Mouse (Mus musculus) layer of hippocampus, adult 9-10 months (tissue): Measurements from ENCODE around the gene Ubac1.

Experiments used
- DNase-seq: peaks from one replicate; pipeline ENCODE4 v3.0.0; 2022; ENCODE audit warnings: low spot score

Ubac1 gene

GRCm38 (mm10) chr2:26021561-26022257 lies at the start of gene Ubac1:
TSS of gene Ubac1 (minus strand) at chr2:26021747.
- DNase-seq: peak; percentile 57

DNA sequence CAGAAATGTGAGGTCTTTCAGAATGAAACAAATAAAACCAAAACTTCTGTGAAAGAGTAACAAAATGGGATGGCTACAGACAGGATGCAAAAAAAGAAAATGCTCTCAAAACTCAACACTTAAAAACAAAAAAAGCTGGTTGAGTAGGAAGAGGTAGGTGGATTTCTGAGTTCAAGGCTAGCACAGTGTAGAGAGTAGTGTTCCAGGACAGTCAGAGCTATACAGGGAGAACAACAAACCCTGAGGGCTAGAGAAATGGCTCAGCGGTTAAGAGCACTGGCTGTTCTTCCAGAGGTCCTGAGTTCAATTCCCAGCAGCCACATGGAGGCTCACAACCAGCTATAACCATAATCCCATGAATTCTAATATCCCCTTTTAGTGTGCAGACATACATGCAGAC lies 47.0 kb upstream of the Ubac1 start:
- no peak for DNase-seq

- DNase-seq: no peak
These were observed 46.6 kb upstream of the Ubac1 start for GRCm38 (mm10) chr2:26068175-26068574.

- DNase-seq: peak; percentile 46
These were observed 45.0 kb upstream of the Ubac1 start for GRCm38 (mm10) chr2:26066527-26066926.

GRCm38 (mm10) chr2:26062742-26063427 lies 41.3 kb upstream of the Ubac1 start:
- DNase-seq: no peak

GRCm38 (mm10) chr2:26062241-26062640 lies 40.7 kb upstream of the Ubac1 start:
- DNase-seq: no peak

- no peak for DNase-seq
These were observed 39.6 kb upstream of the Ubac1 start for GRCm38 (mm10) chr2:26061018-26061666.

GRCm38 (mm10) chr2:26057053-26057452 lies 35.5 kb upstream of the Ubac1 start:
- no peak for DNase-seq

- DNase-seq: no peak
These were observed 34.7 kb upstream of the Ubac1 start for GRCm38 (mm10) chr2:26056226-26056625.

DNA sequence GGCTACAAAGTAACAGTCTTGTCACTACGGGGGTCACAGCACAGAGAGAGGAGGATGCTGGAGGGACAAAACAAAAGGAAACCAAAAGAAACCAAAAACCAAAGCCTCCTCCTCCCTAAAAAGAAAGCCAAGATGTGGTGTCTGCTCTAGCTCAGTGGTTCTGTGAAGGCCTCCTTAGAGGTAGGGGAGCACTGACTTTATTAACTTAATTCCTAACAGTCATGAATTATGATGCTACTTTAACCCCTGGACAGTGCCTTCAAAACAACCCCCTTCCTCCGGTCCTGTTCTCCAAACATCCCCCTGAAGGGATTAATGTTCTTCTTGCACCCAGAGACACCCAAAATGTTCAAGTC lies 34.2 kb upstream of the Ubac1 start:
- DNase-seq: no peak

DNA sequence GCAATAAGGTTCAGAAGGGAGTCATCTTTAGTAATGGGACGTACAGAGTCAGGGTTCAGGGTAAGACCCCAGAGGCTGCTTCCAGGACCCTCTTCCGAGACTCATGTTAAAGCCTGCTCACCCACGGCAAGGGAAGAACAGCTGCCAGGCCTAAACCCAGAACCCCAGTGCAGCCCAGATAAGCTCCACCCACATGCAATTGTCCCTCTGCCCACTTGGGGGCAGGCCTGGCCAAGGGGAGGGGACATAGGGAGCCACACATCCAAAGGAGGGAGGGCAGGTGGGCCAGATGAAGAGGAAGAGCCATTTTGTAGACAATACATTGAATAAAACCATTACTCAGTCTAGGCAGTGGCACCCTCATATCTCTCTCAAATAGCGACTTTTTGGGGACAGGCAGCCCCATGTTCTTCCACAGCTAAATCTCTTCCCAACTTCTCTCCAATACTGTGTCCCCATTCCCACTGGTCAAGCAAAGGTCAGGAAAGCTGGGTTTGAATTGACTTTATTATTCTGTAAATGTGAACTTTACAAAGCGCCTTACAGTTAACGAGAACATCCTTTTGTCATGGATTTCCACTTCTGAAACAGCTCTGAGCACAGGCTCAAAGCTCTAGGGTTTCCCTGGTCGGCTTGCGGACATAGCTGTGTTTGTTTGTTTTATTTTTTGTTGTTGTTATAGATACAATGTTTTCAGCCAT lies 33.6 kb upstream of the Ubac1 start:
- no peak for DNase-seq

DNA sequence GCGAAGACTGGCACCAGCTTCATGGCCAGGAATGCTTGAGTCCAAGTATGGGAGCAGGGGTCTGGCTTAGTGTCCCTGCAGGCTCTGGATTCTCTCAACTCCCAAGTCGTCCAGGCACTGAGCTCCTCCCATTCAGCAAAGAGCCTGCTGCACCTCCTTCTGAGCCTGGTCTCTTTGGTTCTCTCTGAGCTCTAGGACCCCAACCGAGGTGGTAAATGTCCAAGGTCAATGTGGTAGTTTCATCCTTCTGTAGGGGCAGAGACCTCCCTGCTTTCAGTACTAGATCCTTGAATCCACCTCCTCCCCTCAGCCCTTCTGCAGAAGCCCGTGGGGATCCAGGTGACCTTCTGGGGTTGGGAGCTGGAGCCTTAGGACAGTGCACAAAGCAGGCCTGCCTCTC lies 31.3 kb upstream of the Ubac1 start:
- no peak for DNase-seq

DNA sequence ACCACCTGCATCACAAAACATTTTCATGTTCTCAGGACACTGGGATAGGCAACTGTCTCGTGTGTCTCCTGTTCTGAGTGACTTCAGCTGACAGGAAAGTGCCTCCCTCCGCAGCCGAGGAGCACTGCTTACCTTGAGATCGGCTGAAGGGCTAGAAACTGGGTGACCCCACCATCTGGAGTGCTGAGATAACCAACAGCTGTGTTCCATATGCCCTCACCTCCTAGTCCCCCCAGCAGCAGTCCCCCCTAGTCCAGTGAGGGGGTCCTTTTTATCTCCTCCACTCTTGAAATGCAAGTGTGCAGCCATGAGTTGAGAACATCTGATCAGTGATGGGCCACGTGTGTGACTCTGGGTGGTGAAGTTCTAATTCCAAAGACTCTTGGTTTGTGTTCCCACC lies 27.3 kb upstream of the Ubac1 start:
- no peak for DNase-seq

DNA sequence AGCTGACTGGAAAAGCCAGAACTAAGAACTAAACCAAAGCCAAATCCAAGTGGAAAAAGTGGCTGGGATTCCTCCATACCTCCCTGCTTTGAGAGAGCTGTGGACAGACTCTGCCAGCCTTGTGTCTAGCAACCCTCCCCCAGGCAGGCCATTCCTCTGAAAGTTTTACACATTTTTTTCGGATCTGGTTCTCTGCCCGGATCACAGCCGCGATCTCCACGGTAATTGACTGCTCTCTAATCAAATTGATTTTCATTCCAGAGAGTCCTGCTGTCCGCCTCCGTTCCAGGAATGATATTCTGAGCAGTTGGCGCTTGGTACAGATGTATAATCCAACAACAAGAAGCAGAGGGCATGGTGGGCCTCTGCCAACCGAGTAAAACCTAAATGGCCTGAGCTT lies 22.7 kb upstream of the Ubac1 start:
- DNase-seq: no peak

DNA sequence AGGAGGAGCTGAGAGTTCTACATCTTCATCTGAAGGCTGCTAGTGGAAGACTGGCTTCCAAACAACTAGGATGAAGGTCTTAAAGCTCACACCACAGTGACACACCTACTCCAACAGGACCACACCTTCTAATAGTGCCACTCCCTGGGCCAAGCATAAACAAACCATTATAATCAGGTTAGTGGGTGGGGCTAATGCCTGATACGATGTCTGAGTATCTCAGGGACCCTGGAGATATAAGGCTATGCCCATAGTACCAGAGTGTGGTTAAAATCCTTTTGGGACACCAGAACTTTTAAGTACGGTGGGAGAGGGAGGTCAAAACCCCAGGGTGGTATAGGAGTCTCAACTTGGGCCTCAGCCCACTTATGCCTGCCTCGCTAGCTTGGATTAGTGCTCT lies 21.1 kb upstream of the Ubac1 start:
- no peak for DNase-seq

DNA sequence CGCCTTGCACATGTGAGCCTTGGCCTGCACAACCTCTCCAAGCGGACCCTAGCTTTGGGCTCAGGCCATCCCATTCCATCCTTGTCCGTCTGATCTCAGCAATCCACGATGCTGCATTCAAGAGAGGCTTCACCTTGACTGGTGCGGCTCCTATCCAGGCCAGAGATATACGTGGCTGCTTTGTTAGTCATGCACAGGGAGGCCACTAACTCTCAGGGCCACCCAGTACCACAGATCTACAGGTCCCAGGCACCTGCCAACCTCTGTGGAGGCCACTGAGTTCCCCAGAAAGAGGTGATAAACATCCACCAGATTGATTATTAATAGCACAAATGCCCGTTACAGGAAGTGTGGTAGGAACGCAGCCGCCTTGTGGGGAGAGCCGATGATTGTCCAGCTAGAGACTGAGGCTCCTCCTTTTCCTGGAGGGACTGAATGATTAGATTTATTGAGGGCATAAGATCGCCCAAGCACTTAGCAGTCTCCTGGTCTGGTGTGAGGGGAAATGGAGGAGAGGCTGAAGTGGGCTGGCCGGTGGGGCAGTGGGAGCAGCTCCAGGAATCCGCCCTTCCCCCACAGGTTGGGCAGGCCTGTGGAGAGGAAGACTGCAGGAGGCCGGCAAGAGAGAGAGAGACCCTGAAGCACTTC lies 19.7 kb upstream of the Ubac1 start:
- no peak for DNase-seq

DNA sequence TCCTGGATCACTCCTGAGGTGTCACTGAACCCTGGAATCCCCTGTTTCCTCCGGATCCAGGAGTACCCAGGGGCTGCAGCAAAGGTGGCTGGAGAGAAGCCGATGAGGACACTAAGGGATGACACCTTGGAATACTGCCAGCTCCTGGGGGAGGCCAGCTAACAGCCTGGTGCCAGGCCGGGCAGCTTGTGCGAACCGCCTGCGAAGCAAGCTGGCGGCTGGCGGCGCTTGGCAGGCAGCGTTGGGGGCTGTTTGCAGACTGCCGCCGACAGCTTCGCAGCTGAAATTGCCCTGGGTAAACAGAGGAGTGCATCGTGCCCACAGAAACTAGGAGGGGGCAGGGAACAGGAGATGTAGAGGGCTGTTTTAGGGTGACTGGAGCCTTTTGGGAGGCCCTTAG lies 18.4 kb upstream of the Ubac1 start:
- DNase-seq: no peak

GRCm38 (mm10) chr2:26037386-26037785 lies 15.8 kb upstream of the Ubac1 start:
- DNase-seq: no peak

DNA sequence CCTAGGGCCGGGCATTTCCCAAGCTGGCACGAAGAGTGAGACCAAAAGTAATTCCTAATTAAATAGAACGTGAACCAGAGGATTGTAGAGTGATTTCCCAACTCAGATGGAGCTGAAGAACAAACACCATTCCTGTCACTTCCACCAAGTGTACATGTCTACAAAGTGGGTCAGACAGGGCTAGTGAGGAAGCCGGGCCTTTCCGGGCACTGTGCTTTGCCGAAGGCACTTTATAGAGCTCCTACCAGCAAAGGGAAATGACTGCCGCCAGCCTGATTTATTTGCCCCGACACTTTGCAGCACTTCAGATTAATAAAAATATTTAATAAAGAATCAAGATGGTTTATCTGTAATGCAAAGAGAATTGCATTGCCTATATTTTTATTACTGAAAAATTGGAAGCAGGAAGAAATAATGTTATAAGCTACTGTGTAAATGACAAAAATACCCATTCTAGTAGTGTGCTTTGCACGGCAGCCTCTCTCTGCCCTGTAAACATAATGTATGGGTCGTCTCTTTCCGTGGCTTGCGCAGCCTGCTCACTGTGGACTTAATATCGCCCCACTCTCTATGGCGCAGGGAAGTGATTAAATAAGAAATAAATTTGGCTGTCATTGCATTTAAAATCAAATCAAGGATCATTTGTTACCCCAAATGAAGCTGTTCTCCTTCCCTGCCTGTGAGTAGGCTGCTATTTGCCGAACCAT lies 12.9 kb upstream of the Ubac1 start:
- DNase-seq: no peak

DNA sequence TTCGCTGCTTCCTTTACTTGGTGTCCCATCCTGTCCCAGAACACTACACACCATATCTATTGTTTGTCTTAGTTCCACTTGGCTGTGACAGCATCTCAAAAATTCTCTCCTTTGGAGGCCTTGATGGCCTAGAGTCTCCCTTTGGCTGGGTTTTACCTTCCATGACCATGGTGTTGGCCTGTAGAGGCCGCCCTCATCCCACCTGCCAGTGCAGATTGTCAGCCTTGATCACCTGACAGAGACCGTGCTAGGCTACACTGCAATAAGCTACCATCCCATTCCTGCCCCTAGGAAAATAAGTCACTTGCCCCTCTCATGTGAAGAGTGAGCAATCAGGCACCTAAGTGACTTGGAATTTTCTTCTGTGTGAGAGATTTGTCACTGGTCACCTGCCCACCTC lies 8.7 kb upstream of the Ubac1 start:
- no peak for DNase-seq
